Mouse (Mus musculus) frontal cortex, adult 2 months (tissue): ENCODE measurements around the gene Gtsf1l. TPM values are rescaled to one million over a fixed set of nuclear protein-coding genes. Genes with fewer than 3 reads are reported as not detected.
"Not testable (repeated sequence)": the region's sequence is repeated elsewhere in the genome, so short reads cannot be mapped to it uniquely, and the experiment has no call there.

Experiments
- DNase-seq, 2 experiments: peaks; one replicate each; pipeline ENCODE4 v3.0.0; 2022; ENCODE audit warnings: low spot score in 1 of 2; ENCODE audit errors: extremely low spot score in 1 of 2
- polyA plus RNA-seq: library from polyadenylated mRNA; depleted of rRNA; stranded (reverse); fragments of >200 nt; gene quantifications from 2 replicates; pipeline ENCODE4 v1.2.3, GENCODE M21; 2012

The Gtsf1l gene
- polyA plus RNA-seq, 1 experiment = not detected

DNA sequence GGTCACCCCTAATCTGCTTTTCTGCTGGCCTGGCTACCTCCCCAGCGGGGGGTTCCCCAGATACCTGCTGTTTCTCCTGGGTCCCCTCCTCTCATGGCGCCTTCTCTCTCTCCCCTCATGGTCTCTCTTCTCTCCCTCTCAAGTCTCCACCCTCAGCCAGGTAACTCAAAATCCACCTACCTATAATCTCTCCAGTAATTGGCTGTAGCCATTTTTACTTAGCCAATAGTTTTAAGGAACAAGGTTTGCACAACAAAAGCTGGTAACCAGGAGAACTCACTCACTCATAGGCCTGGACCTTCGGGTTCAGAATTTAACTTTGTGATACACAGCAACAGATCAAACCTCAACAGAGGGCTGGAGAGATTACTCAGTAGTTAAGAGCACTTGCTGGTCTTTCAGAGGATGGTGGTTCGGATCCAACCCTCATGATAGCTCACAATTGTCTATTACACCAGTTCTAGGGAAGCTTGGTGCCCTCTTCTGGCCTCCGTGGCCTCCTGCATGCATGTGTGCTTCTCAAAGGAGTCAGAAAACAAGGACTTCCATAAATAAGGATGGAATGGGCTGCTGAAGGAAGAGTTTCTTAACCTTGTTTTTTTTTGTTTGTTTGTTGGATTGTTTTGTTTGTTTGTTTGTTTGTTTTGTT, 1.9 kb upstream of the Gtsf1l start:
- DNase-seq = peak in 1 of 2 experiments; percentile 17

DNA sequence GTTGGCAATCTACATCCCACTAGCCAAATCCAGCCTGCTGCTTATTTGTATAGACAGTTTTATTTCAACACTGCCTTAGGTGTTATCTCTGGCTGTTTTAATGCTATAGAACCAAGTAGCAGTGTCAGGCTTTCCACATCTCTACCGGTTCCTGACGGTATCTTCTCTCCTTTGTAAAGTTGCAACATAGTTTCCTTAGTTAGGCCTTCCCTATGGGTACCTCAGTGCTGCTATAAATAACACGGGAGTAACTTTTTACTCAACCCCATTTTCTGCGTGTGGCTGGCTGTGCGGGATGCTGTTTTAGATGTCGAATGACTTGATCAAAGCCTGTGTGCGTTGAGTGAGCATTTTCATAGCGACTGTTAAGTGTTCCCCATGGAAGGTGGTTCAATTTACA, 1.1 kb downstream of the Gtsf1l start:
- no peak for DNase-seq

GRCm38 (mm10) chr2:163085047-163085446, 2.6 kb downstream of the Gtsf1l start:
- DNase-seq = no peak

- no peak for DNase-seq
These were observed 3.1 kb downstream of the Gtsf1l start for GRCm38 (mm10) chr2:163084519-163084918.

GRCm38 (mm10) chr2:163082591-163082990, 5.1 kb downstream of the Gtsf1l start:
- DNase-seq = no peak

- no peak for DNase-seq
These were observed 8.6 kb downstream of the Gtsf1l start for GRCm38 (mm10) chr2:163079041-163079440.

GRCm38 (mm10) chr2:163075234-163075633, 12.4 kb downstream of the Gtsf1l start:
- no peak for DNase-seq

- DNase-seq = no peak
These were observed 12.8 kb downstream of the Gtsf1l start for GRCm38 (mm10) chr2:163074808-163075207.

GRCm38 (mm10) chr2:163074006-163074405, 13.6 kb downstream of the Gtsf1l start:
- peak in 1 of 2 experiments; percentile 8 for DNase-seq

- no peak for DNase-seq
These were observed 14.5 kb downstream of the Gtsf1l start for GRCm38 (mm10) chr2:163073023-163073757.

- DNase-seq = no peak
These were observed 16.1 kb downstream of the Gtsf1l start for GRCm38 (mm10) chr2:163071590-163071989.

GRCm38 (mm10) chr2:163070213-163070612, 17.4 kb downstream of the Gtsf1l start:
- DNase-seq = no peak

DNA sequence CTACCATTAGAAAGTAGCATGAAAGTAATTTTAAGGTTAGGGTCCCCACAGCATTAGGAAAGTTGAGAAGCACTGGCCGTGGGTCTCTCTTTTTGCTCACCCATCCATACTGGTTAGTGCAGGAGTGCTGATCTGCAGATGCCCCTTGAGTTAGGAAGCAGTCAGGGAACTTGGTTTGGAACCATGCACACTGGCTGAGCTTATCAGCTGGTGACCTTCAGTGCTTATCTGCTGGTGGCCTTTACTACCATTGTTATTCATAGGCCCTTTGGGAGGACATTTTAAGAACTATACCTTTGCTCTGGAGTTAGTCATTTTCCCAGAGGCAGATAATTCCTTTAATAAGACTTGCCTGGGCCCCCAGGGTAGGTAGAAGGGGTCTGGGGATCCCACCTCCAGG, 20.4 kb downstream of the Gtsf1l start:
- DNase-seq = no peak

GRCm38 (mm10) chr2:163066326-163066725, 21.3 kb downstream of the Gtsf1l start:
- no peak for DNase-seq

- no peak for DNase-seq
These were observed 25.5 kb downstream of the Gtsf1l start for GRCm38 (mm10) chr2:163062119-163062508.

DNA sequence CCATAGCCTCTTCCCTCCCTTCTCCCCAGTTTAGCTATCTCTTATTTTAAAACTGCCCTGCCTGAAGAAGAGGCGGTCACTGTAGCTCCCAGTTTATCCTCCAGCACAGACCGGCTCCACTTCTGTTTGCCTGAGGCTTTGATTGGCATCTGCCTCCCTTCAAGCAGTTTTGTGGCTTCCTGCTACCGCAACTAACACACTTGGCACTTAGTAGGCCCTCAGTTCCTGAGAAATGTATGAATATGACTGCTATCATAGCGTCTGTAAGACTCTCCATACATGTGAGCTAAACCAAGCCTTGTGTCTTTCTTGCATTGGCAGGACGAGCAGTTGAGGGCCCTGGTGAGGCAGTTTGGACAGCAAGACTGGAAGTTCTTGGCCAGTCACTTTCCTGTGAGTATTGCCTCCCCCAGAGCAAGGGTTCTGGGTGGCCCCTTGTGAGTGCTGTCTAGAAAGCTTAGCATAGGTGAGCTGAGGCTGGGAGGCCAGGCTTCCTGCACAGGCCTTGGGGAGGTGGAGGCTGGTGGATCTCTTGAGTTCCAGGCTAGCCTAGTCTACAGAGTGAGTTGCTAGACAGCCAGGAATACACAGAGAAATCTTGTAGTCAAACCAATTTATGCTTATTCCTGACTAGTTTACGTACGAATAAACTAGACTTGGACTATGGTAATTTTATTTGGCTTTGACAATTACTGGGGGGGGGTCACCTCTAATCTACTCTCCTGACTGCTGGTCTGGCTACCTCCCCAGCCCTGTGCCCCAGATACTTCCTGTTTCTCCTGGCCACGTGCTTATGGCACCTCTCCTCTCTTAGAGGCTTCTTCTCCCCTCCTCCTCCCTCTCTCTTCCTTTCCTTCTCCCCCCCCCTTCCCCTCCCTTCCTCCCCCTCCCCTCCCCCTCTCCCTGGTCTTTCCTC, 26.2 kb downstream of the Gtsf1l start:
- DNase-seq = no peak

- no peak for DNase-seq
These were observed 27.0 kb downstream of the Gtsf1l start for GRCm38 (mm10) chr2:163060630-163061029.

- DNase-seq = not testable (repeated sequence)
These were observed 28.7 kb downstream of the Gtsf1l start for GRCm38 (mm10) chr2:163058981-163059380.

DNA sequence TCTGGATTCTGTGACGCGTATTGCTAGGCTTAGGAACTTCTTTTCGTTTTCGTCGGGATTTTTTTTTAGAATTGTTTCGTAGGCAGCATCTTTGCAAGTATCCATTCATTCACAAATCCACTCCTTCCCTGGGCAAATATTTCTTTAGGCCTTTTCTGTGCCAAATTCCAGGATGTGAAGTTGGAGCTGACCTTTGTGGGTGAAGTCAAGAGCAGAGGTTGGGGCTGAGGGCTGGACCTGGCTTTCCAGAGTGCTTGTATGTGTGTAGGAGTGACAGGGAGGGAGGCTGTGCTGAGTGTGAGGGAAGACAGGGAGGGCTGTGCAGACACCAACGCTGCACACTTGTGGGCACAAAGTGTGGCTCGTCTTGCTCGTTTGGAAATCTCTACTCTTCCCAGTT, 31.1 kb downstream of the Gtsf1l start:
- no peak for DNase-seq

DNA sequence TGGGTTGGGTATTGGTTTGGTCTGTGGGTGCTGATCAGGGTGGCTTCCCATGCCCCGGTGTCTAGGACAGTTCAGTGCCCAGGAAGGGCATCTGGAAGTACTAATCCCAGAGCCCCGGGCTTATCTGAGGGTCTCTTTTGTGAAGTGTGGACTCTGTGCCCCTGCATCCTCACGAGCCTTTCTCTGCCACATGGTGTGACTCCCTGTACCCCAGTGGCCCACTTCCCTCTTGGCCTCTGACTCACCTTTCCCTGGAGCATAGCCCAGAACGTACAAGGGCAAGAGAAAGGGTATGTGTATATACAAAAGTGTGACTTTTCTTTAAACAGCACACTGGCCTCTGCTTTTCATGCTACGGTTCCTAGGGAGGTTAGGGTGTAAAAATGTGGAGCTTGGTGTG, 31.9 kb downstream of the Gtsf1l start:
- DNase-seq = no peak

GRCm38 (mm10) chr2:163054891-163055494, 32.7 kb downstream of the Gtsf1l start:
- no peak for DNase-seq
